Mouse (Mus musculus) kidney, adult 2 months (tissue): Measurements from ENCODE around the gene Nup205.

Experiments
- CTCF ChIP-seq: fragments of 200-500 bp; conservative IDR thresholded peaks from 2 replicates; pipeline ENCODE4 v1.5.1; 2011; ENCODE audit warnings: low read depth, mild to moderate bottlenecking, control low read depth, low read length, moderate library complexity, mixed read lengths; ENCODE audit not compliant: insufficient read depth, insufficient read length
- POLR2A ChIP-seq: fragments of 200-500 bp; IDR thresholded peaks from one replicate; pipeline ENCODE4 v1.6.1; 2011; ENCODE audit warnings: low read depth, low read length, control low read depth

- TF ChIP-seq CTCF (no peak), POLR2A (no peak)
These were observed 29.3 kb upstream of the Nup205 start for GRCm38 (mm10) chr6:35147726-35148422.
